Mouse (Mus musculus) forebrain, embryonic 13.5 days (tissue): ENCODE data around the gene Jakmip3. TPM values are rescaled to one million over a fixed set of nuclear protein-coding genes. Genes with fewer than 3 reads are reported as not detected.

ENCODE experiments used
- ATAC-seq: fragments of 200-750 bp; cut with Nextera tagmentation; 2 replicates; pipeline ENCODE4 v1.8.0; 2017
- H3K27ac ChIP-seq: fragments of 300-500 bp; sonication (generic); 2 replicates; pipeline ENCODE4 v1.5.1; 2015; ENCODE audit warnings: inconsistent platforms, mild to moderate bottlenecking, moderate library complexity
- H3K27me3 ChIP-seq: fragments of 300-500 bp; sonication (generic); 2 replicates; pipeline ENCODE4 v1.6.1; 2015; ENCODE audit warnings: mild to moderate bottlenecking, inconsistent platforms
- H3K36me3 ChIP-seq: fragments of 300-500 bp; sonication (generic); 2 replicates; pipeline ENCODE4 v1.6.1; 2015; ENCODE audit warnings: mild to moderate bottlenecking, inconsistent platforms; ENCODE audit not compliant: poor library complexity, severe bottlenecking
- H3K4me1 ChIP-seq: fragments of 300-500 bp; sonication (generic); 2 replicates; pipeline ENCODE4 v1.6.1; 2015; ENCODE audit warnings: inconsistent platforms
- H3K4me2 ChIP-seq: fragments of 300-500 bp; sonication (generic); 2 replicates; pipeline ENCODE4 v1.6.1; 2015; ENCODE audit warnings: inconsistent platforms, mild to moderate bottlenecking, moderate library complexity
- H3K4me3 ChIP-seq: fragments of 300-500 bp; sonication (generic); 2 replicates; pipeline ENCODE4 v1.5.1; 2015; ENCODE audit warnings: mild to moderate bottlenecking, inconsistent platforms
- H3K9ac ChIP-seq: fragments of 300-500 bp; sonication (generic); 2 replicates; pipeline ENCODE4 v1.6.1; 2015; ENCODE audit warnings: mild to moderate bottlenecking, inconsistent platforms
- H3K9me3 ChIP-seq: fragments of 300-500 bp; sonication (generic); replicated peaks from 2 replicates; pipeline ENCODE4 v1.6.1; 2016; ENCODE audit warnings: inconsistent platforms
- WGBS: fragments of 180-500 bp; shearing (Covaris S2); methylation state at CpG from one replicate; pipeline ENCODE4 v1.1.7; 2015; 5-methylcytosine and 5-hydroxymethylcytosine counted together
- polyA plus RNA-seq: library from polyadenylated mRNA; unstranded; fragments of >200 nt; fragmentation: Nextera tagmentation; extraction: Ambion mirVana; gene quantifications from 2 replicates; pipeline ENCODE4 v1.2.1, GENCODE M21; 2015

The Jakmip3 gene
- polyA plus RNA-seq, 1 experiment from 2014 or later, result 0.41 TPM

GRCm38 (mm10) chr7:138955787-138956186, 15.3 kb downstream of the Jakmip3 start:
- Histone ChIP-seq H3K4me2 (no peak overlapping the region), H3K27ac (no peak overlapping the region), H3K4me1 (0 out of 2 replicates have a peak, but pooled peaks cover 9% of the 10 kb centered on the region), H3K9ac (no peak overlapping the region), H3K36me3 (no peaks in the 10 kb centered on the region), H3K27me3 (no peaks in the 10 kb centered on the region), H3K4me3 (no peak overlapping the region), H3K9me3 (no peaks in the 10 kb centered on the region)
- no peak for ATAC-seq
- 84% methylated on average over 7 of the region's 7 CpGs for WGBS

GRCm38 (mm10) chr7:138957106-138957505, 16.6 kb downstream of the Jakmip3 start:
- no peaks in the 10 kb centered on the region for H3K27me3 ChIP-seq
- H3K9me3 ChIP-seq, result no peaks in the 10 kb centered on the region
- no peak overlapping the region for H3K4me2 ChIP-seq
- no peak overlapping the region for H3K9ac ChIP-seq
- no peaks in the 10 kb centered on the region for H3K36me3 ChIP-seq
- 0 out of 2 replicates have a peak, but pooled peaks cover 9% of the 10 kb centered on the region for H3K4me1 ChIP-seq
- ATAC-seq, result no peak
- no peak overlapping the region for H3K27ac ChIP-seq
- 81% methylated on average over 6 of the region's 6 CpGs for WGBS
- H3K4me3 ChIP-seq, result no peak overlapping the region

GRCm38 (mm10) chr7:138959747-138960146, 19.2 kb downstream of the Jakmip3 start:
- Histone ChIP-seq H3K27ac (no peak overlapping the region), H3K9ac (no peak overlapping the region), H3K4me3 (no peak overlapping the region), H3K4me1 (0 out of 2 replicates have a peak, but pooled peaks cover 9% of the 10 kb centered on the region), H3K27me3 (no peaks in the 10 kb centered on the region), H3K9me3 (no peaks in the 10 kb centered on the region), H3K4me2 (no peak overlapping the region), H3K36me3 (no peaks in the 10 kb centered on the region)
- 0 out of 2 replicates have a peak, but pooled peaks have one; percentile 57 for ATAC-seq
- 56% methylated on average over 5 of the region's 5 CpGs for WGBS

- Histone ChIP-seq H3K9ac (no peak overlapping the region), H3K27me3 (no peaks in the 10 kb centered on the region), H3K9me3 (no peaks in the 10 kb centered on the region), H3K4me3 (no peak overlapping the region), H3K36me3 (no peaks in the 10 kb centered on the region), H3K4me1 (0 out of 2 replicates have a peak, but pooled peaks cover 9% of the 10 kb centered on the region), H3K27ac (no peak overlapping the region), H3K4me2 (no peak overlapping the region)
- no peak for ATAC-seq
- WGBS, result 92% methylated on average over 5 of the region's 5 CpGs
These were observed 23.2 kb downstream of the Jakmip3 start for GRCm38 (mm10) chr7:138963756-138964155.

GRCm38 (mm10) chr7:138968010-138968620, 27.6 kb downstream of the Jakmip3 start:
- no peaks in the 10 kb centered on the region for H3K9me3 ChIP-seq
- 73% methylated on average over 13 of the region's 13 CpGs for WGBS
- H3K9ac ChIP-seq, result no peak overlapping the region
- H3K27me3 ChIP-seq, result no peaks in the 10 kb centered on the region
- no peak for ATAC-seq
- no peak overlapping the region for H3K4me2 ChIP-seq
- no peak overlapping the region for H3K27ac ChIP-seq
- no peak overlapping the region for H3K4me3 ChIP-seq
- H3K4me1 ChIP-seq, result no peaks in the 10 kb centered on the region
- H3K36me3 ChIP-seq, result no peaks in the 10 kb centered on the region

- WGBS, result 93% methylated on average over 7 of the region's 7 CpGs
- Histone ChIP-seq H3K36me3 (no peaks in the 10 kb centered on the region), H3K27me3 (no peaks in the 10 kb centered on the region), H3K4me1 (no peaks in the 10 kb centered on the region), H3K9ac (no peak overlapping the region), H3K4me2 (no peak overlapping the region), H3K4me3 (no peak overlapping the region), H3K27ac (no peak overlapping the region), H3K9me3 (no peaks in the 10 kb centered on the region)
- ATAC-seq, result no peak
These were observed 37.0 kb downstream of the Jakmip3 start for GRCm38 (mm10) chr7:138977510-138977909.

GRCm38 (mm10) chr7:138984576-138984975, 44.0 kb downstream of the Jakmip3 start:
- H3K9me3 ChIP-seq, result no peaks in the 10 kb centered on the region

GRCm38 (mm10) chr7:138989156-138989555, 48.6 kb downstream of the Jakmip3 start:
- Histone ChIP-seq H3K9me3 (no peaks in the 10 kb centered on the region), H3K4me2 (no peak overlapping the region), H3K27ac (no peak overlapping the region), H3K9ac (no peak overlapping the region), H3K36me3 (no peaks in the 10 kb centered on the region), H3K4me1 (no peaks in the 10 kb centered on the region), H3K27me3 (0 out of 2 replicates have a peak, but pooled peaks cover 4% of the 10 kb centered on the region), H3K4me3 (no peak overlapping the region)
- 87% methylated on average over 9 of the region's 9 CpGs for WGBS
- ATAC-seq, result no peak

More at GRCm38 (mm10) chr7:138984576-138984975, 44.0 kb downstream of the Jakmip3 start:
- no peaks in the 10 kb centered on the region for H3K4me1 ChIP-seq
- WGBS, result 82% methylated on average over 6 of the region's 6 CpGs
- H3K27ac ChIP-seq, result no peak overlapping the region
- no peak overlapping the region for H3K4me3 ChIP-seq
- no peak overlapping the region for H3K4me2 ChIP-seq
- H3K9ac ChIP-seq, result no peak overlapping the region
- no peak for ATAC-seq
- no peaks in the 10 kb centered on the region for H3K36me3 ChIP-seq
- 0 out of 2 replicates have a peak, but pooled peaks cover 4% of the 10 kb centered on the region for H3K27me3 ChIP-seq

GRCm38 (mm10) chr7:139002692-139003091, 62.2 kb downstream of the Jakmip3 start:
- Histone ChIP-seq H3K27me3 (no peaks in the 10 kb centered on the region), H3K4me1 (peaks cover 16% of the 10 kb centered on the region), H3K4me2 (no peak overlapping the region), H3K9ac (no peak overlapping the region), H3K36me3 (no peaks in the 10 kb centered on the region), H3K9me3 (no peaks in the 10 kb centered on the region), H3K27ac (no peak overlapping the region), H3K4me3 (no peak overlapping the region)
- no peak for ATAC-seq
- 89% methylated on average over 9 of the region's 9 CpGs for WGBS

- 25% methylated on average over 9 of the region's 9 CpGs for WGBS
- Histone ChIP-seq H3K9me3 (no peaks in the 10 kb centered on the region), H3K36me3 (no peaks in the 10 kb centered on the region), H3K27ac (no peak overlapping the region; the same call in 1 of the 2 replicates), H3K4me1 (peaks cover 16% of the 10 kb centered on the region), H3K9ac (no peak overlapping the region), H3K27me3 (no peaks in the 10 kb centered on the region), H3K4me3 (no peak overlapping the region), H3K4me2 (peak overlapping the region; percentile 36)
- peak; percentile 62 for ATAC-seq
These were observed 62.7 kb downstream of the Jakmip3 start for GRCm38 (mm10) chr7:139003250-139003649.

GRCm38 (mm10) chr7:139009786-139010502, 69.4 kb downstream of the Jakmip3 start:
- H3K27me3 ChIP-seq, result no peaks in the 10 kb centered on the region
- no peak overlapping the region for H3K9ac ChIP-seq
- H3K27ac ChIP-seq, result no peak overlapping the region
- H3K4me1 ChIP-seq, result no peaks in the 10 kb centered on the region
- no peak overlapping the region for H3K4me2 ChIP-seq
- WGBS, result 67% methylated on average over 7 of the region's 7 CpGs
- no peaks in the 10 kb centered on the region for H3K36me3 ChIP-seq
- no peak for ATAC-seq
- no peak overlapping the region for H3K4me3 ChIP-seq
- no peaks in the 10 kb centered on the region for H3K9me3 ChIP-seq

- no peak for ATAC-seq
- no peaks in the 10 kb centered on the region for H3K4me1 ChIP-seq
- no peaks in the 10 kb centered on the region for H3K9me3 ChIP-seq
- H3K9ac ChIP-seq, result no peak overlapping the region
- H3K4me3 ChIP-seq, result no peak overlapping the region
- H3K27me3 ChIP-seq, result no peaks in the 10 kb centered on the region
- H3K36me3 ChIP-seq, result no peaks in the 10 kb centered on the region
- H3K4me2 ChIP-seq, result no peak overlapping the region
- 33% methylated on average over 3 of the region's 3 CpGs for WGBS
- no peak overlapping the region for H3K27ac ChIP-seq
These were observed 70.5 kb downstream of the Jakmip3 start for GRCm38 (mm10) chr7:139011027-139011426.
